Comparison of ENCODE assay signal across 12 mouse cellular contexts in the genomic region with DNA sequence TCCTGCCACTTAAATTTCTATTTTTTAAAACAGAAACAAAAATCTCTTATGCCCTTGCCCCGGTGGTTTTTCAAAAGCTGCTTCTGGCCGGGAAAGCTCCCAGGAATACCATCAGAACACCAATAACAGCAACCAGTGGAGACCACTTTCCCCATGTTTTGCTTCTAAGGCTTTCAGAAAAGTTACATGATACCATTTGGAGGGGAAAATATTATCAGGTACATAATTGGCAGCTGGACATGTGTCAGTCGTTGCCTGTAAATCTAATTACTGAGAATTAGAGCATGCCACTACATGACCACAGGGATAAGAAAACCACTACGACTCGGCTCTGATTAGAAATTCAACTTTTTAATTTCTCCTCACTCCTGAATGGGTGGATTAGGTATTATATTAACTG. TPM values are rescaled to one million over a fixed set of nuclear protein-coding genes. Genes with fewer than 3 reads are reported as not detected.
A peak's percentile ranks its signal among the peaks of the same experiment; 100 is the strongest.
DNase-seq lines count a peak whose midpoint lies in the region; ATAC-seq lines count a peak whose summit lies in the region.
"Had no signal": no experiment of that assay in that cellular context is flagged by ENCODE, and none has a peak within 500 bp of the region (broad histone marks: within the 10 kb centered on the region; RNA-seq: fewer than 3 reads in every experiment).

No protein-coding gene starts in this region.

- ATAC-seq in lung, embryonic 15.5 days (ENCODE audit: borderline replicate concordance, extremely low read depth, low FRiP score, low TSS enrichment), result no peak
- no peak for ATAC-seq in forebrain, embryonic 15.5 days (replicated peaks)
- ATAC-seq: activated CD4-positive, CD25-positive, alpha-beta regulatory T cell, adult 4 months had no signal

- WGBS in lung, embryonic 15.5 days, result 19% methylated on average over 5 of the region's 5 CpGs
- 10% methylated on average over 5 of the region's 5 CpGs for WGBS in forebrain, embryonic 15.5 days
- 33% methylated on average over 5 of the region's 5 CpGs for WGBS in macrophage (ENCODE audit: missing documents)

- peak; percentile 14 to 80 for DNase-seq in adrenal gland, adult (ENCODE audit: inconsistent age in 2 of 2, low spot score in 1 of 2)
- DNase-seq in adrenal gland, adult 8-10 months, result no peak
- no peak for DNase-seq in lung, postnatal 10 days
- no peak for DNase-seq in frontal cortex, postnatal 25 days (ENCODE audit: low spot score in 2 of 2)
- no peak for DNase-seq in layer of hippocampus, postnatal 36 days
- DNase-seq: kidney, adult 9 months; lung, adult 18-20 months; right cerebral cortex, postnatal 14 days had no signal

- no peaks in the 10 kb centered on the region for H3K9me3 ChIP-seq in lung, embryonic 15.5 days
- no peaks in the 10 kb centered on the region for H3K9me3 ChIP-seq in forebrain, embryonic 15.5 days

- peaks cover 16% of the 10 kb centered on the region for H3K4me1 ChIP-seq in lung, embryonic 15.5 days
- H3K4me1 ChIP-seq in forebrain, embryonic 15.5 days, result peaks cover 26% of the 10 kb centered on the region

- H3K27ac ChIP-seq in lung, embryonic 15.5 days, result no peak overlapping the region
- H3K27ac ChIP-seq in forebrain, embryonic 15.5 days (replicated peaks), result no peak overlapping the region
- peak overlapping the region; percentile 75; the same call in 1 of the 2 replicates for H3K27ac ChIP-seq in macrophage

- no peak overlapping the region for H3K9ac ChIP-seq in lung, embryonic 15.5 days
- H3K9ac ChIP-seq in forebrain, embryonic 15.5 days (replicated peaks), result no peak overlapping the region

- peak overlapping the region; percentile 75 for H3K4me3 ChIP-seq in lung, embryonic 15.5 days
- H3K4me3 ChIP-seq in forebrain, embryonic 15.5 days, result peak overlapping the region; percentile 66
- H3K4me3 ChIP-seq in macrophage (ENCODE audit: inconsistent target), result peak overlapping the region; percentile 85

- H3K27me3 ChIP-seq in lung, embryonic 15.5 days, result peaks cover 27% of the 10 kb centered on the region
- peaks cover 32% of the 10 kb centered on the region for H3K27me3 ChIP-seq in forebrain, embryonic 15.5 days

- peak overlapping the region; percentile 94 for H3K4me2 ChIP-seq in lung, embryonic 15.5 days
- peak overlapping the region; percentile 90 for H3K4me2 ChIP-seq in forebrain, embryonic 15.5 days (replicated peaks)

- no peaks in the 10 kb centered on the region for H3K36me3 ChIP-seq in lung, embryonic 15.5 days
- H3K36me3 ChIP-seq in forebrain, embryonic 15.5 days, result no peaks in the 10 kb centered on the region
- H3K36me3 ChIP-seq in macrophage (ENCODE audit: inconsistent target), result no peaks in the 10 kb centered on the region

- peaks cover 77% of the 10 kb centered on the region for H3K79me2 ChIP-seq in macrophage (ENCODE audit: inconsistent target)

RNA-seq across cellular contexts. Expression of gene Cdkn2c, which starts 2.9 kb away (rescaled TPM):
- 10 to 100 TPM; 68.5 to 77.8 (median 72.5) TPM for total RNA-seq in adrenal gland, adult 8-10 months (2022)
- polyA plus RNA-seq in lung, embryonic 15.5 days (2015; fragmentation: Nextera tagmentation; extraction: Ambion mirVana), result 16.7 and 18.0 TPM in 2 replicates
- polyA plus RNA-seq in forebrain, embryonic 15.5 days (2015; fragmentation: Nextera tagmentation; extraction: Ambion mirVana), result 14.3 and 15.3 TPM in 2 replicates
- total RNA-seq in macrophage (2018; cell fraction: chromatin; rRNA removed), result 10 to 100 TPM in 1 of 26 experiments, 1 to 10 TPM in 23, under 1 TPM in 2; 0.52 to 12.3 (median 2.3) TPM
- total RNA-seq in macrophage (2018; cell fraction: cytosol; rRNA removed), result 10 to 100 TPM in 18 of 26 experiments, 1 to 10 TPM in 8; 6.8 to 25.0 (median 11.6) TPM
- 10 to 100 TPM in 3 of 26 experiments, 1 to 10 TPM in 23; 3.4 to 18.4 (median 5.4) TPM for total RNA-seq in macrophage (2018; cell fraction: nucleus; rRNA removed)
- polyA plus RNA-seq in macrophage (2018), result 17.4 to 25.7 TPM (median 19.1 TPM) in 3 replicates
- total RNA-seq in layer of hippocampus, postnatal 36 days (2021), result 1 to 10 TPM; 3.6 to 4.1 TPM

RNA-seq across cellular contexts. Expression of gene Faf1, which starts 12.3 kb away (rescaled TPM):
- 10 to 100 TPM; 25.7 to 32.5 (median 31.0) TPM for total RNA-seq in adrenal gland, adult 8-10 months (2022)
- 24.3 and 25.0 TPM in 2 replicates for polyA plus RNA-seq in lung, embryonic 15.5 days (2015; fragmentation: Nextera tagmentation; extraction: Ambion mirVana)
- polyA plus RNA-seq in forebrain, embryonic 15.5 days (2015; fragmentation: Nextera tagmentation; extraction: Ambion mirVana), result 29.0 and 31.3 TPM in 2 replicates
- 10 to 100 TPM; 10.6 to 77.5 (median 60.7) TPM for total RNA-seq in macrophage (2018; cell fraction: chromatin; rRNA removed)
- 10 to 100 TPM; 14.9 to 23.3 (median 18.8) TPM for total RNA-seq in macrophage (2018; cell fraction: cytosol; rRNA removed)
- 10 to 100 TPM; 11.7 to 51.8 (median 32.3) TPM for total RNA-seq in macrophage (2018; cell fraction: nucleus; rRNA removed)
- polyA plus RNA-seq in macrophage (2018), result 15.1 to 23.0 TPM (median 20.8 TPM) in 3 replicates
- total RNA-seq in layer of hippocampus, postnatal 36 days (2021), result 10 to 100 TPM; 23.6 to 26.0 TPM

Comparison
In these comparisons a context has a peak if more than half of its experiments do, and no peak if none do; other contexts are left out.
1. DNase-seq: peak in adrenal gland, adult (2 of 2); none in adrenal gland, adult 8-10 months (single experiment), lung, postnatal 10 days (single experiment), frontal cortex, postnatal 25 days (0 of 2) and layer of hippocampus, postnatal 36 days (0 of 2).
2. Peak in every context shown above with its lines, with median percentiles within 50 percentile points of each other: H3K4me3 ChIP-seq.